Mouse (Mus musculus) thymus, postnatal 36 days (tissue): ENCODE data around the gene Olfr401.
"Not testable (repeated sequence)": the region's sequence is repeated elsewhere in the genome, so short reads cannot be mapped to it uniquely, and the experiment has no call there.

Experiments
- DNase-seq, 2 experiments: peaks; one replicate each; pipeline ENCODE4 v3.0.0; 2022; ENCODE audit warnings: mixed read lengths in 2 of 2

Gene Olfr401

GRCm38 (mm10) chr11:74113412-74113811, at the start of gene Olfr401:
TSS of gene Olfr401 (plus strand) at chr11:74113712.
- DNase-seq: no peak

- DNase-seq: no peak
Measured at GRCm38 (mm10) chr11:74069655-74070054, 43.9 kb upstream of the Olfr401 start, which contains the start of gene Zfp616. TSS of gene Zfp616 (plus strand) at chr11:74069955.

- DNase-seq: no peak
Measured at GRCm38 (mm10) chr11:74100724-74101123, 12.8 kb upstream of the Olfr401 start.

DNA sequence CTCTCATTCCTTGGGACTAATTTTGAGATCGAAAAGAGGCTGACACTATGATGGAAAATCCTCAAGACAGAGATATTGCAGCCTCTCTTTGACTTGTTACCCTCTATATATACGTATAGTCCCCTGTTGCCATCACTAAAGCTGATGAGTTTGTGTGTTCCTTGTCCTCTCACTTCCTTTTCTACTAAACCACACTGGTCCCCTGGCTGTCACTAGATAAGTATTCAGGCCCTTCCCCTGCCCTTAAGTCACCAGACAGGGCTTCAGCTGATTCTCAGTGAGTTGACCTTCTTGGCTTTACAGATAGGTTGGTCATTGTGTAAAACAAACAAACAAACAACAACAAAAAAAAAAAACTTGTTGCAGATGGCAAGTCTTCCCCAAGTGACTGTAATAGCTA, 12.0 kb upstream of the Olfr401 start:
- DNase-seq: no peak

DNA sequence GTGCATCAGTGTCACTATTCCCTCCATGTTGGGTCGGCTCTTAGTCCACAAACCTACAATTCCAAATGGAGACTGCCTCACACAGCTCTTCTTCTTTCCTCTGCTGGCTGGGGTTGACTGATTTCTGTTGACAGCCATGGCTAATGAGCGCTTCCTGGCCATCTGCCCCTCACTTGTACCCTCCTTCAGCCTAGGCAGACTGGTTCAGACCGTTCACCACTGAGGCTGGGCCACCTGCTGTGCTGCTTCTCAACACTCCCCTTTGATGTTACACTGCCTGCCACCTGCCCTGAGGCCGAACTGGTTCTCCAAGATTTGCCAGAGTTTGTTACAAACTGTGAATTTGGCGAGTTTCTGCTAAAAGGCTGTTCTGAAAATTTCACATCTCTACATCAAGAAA, 8.4 kb upstream of the Olfr401 start:
- no peak for DNase-seq

DNA sequence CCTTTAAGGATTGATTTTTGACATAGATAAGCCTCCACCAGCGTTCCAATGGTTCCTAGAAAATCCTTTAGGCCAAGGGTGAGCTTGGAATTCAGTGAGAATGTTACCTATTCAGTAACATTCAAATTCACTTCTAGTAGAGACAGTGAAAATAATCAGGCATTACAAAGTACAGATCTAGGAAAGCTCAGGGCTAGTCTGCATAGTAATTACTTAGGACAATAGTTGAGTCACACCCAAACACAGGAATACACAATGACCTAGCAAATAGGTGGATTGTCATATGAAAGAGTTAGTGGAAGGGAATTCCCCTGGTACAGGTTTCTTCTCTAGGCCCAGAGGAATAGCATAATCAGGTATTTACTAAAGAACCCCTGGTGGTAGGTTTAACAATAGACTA, 26.5 kb downstream of the Olfr401 start:
- DNase-seq: not testable (repeated sequence)

DNA sequence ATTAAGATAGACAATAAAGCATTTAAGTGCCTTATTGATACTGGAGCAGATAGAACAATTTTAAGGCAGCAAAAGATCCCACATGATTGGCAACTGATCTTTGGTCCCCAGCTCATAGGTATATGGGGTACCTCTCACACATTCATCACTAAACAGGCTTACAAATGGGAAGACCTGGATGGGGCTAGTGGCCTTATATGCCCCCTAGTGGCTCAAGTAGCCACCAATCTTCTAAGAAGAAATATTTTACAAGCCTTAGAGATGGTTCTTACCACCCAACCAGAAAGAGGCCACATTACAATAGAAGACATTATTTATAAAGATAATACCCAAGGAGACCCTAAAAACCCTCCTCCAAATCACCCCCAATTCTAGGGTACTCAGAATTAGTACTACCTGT, 32.4 kb downstream of the Olfr401 start:
- no peak for DNase-seq

DNA sequence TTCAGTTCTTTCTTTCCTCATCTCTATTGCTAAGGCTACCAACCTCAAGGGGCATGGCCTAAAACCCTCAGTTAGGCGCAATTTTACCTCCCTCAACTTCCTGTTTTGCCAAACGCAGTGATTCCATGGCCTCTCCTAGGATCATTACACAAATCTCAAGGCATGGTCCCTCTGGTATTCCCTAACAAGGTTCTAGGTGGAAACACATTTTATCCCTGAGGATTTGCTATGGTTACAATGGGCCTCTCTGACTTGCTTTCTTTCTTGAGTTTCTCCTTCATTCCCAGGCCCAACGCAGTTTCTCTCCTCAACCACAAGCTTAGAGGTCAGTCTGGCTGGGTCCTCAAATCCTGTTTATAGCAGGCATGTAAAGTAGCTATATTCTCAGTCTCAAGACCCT, 39.7 kb downstream of the Olfr401 start, which contains the start of gene Olfr402:
Olfr402 (plus strand) TSS at position 301 of the 400 bp plus-strand sequence.
- no peak for DNase-seq

DNA sequence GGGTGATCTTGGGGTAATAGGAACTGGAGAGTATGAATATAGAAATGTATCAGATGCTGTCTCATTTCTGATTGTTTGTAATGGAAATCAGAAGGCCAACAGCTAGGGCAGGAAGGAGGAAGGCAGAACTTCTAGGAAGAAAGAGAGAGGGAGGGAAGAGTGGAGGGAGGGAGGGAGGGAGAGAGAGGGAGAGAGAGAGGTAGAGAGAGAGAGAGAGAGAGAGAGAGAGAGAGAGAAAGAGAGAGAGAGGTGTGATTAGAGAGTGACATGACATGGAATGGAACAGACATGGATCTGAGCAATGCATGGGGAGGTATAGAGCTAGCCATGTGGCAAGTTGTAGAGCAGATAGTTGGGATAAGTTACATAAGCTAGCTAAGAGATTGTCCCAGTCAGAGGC, 55.3 kb downstream of the Olfr401 start:
- DNase-seq: no peak
